Comparison of ENCODE assay signal across 8 mouse cellular contexts in the genomic region with DNA sequence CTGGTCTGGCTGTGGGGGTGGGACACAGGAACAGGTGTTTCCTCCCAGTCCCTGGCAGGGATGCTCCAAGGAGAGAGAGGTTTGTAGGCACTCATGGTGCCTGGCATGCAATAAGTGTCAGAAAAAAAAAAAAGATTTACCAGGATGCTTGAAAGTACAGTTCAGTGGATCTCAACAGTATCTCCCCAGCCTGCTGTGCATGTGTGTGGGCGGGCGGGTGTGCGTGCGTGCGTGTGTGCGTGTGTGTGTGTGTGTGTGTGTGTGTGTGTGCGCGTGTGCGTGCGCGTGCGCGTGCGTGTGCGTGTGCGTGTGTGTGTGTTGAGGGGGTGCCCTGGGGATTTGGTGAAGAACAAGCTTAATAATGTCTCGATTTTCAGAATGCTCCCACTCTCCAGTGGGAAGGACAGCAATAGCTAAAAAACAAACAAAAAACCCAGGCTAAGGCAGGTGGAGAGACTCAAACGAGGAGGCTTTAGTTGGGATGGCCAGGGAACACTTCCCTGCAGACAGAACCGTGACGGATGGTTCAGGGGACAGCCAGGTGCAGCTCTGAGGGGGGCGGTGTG. TPM values are rescaled to one million over a fixed set of nuclear protein-coding genes. Genes with fewer than 3 reads are reported as not detected.
DNase-seq lines count a peak whose midpoint lies in the region; ATAC-seq lines count a peak whose summit lies in the region.

No protein-coding gene starts in this region.

- peak overlapping the region; percentile 73 for H3K4me2 ChIP-seq in heart, embryonic 16.5 days (ENCODE audit: low read depth, low read length)
- H3K4me2 ChIP-seq in intestine, embryonic 16.5 days (ENCODE audit: low read depth, low read length): peak overlapping the region; percentile 73
- peak overlapping the region; percentile 57 for H3K4me2 ChIP-seq in neural tube, embryonic 15.5 days

- no peaks in the 10 kb centered on the region for H3K9me3 ChIP-seq in heart, embryonic 16.5 days (replicated peaks; ENCODE audit: control insufficient read depth, low read length)
- H3K9me3 ChIP-seq in intestine, embryonic 16.5 days (ENCODE audit: control insufficient read depth, low read length): no peaks in the 10 kb centered on the region
- no peaks in the 10 kb centered on the region for H3K9me3 ChIP-seq in neural tube, embryonic 15.5 days (replicated peaks)

- ATAC-seq in heart, embryonic 16.5 days (replicated peaks; ENCODE audit: extremely low read depth, insufficient read depth, low FRiP score): no peak
- ATAC-seq in CD4-positive, CD25-positive, alpha-beta regulatory T cell, adult 4 months: peak; percentile 27
- no peak for ATAC-seq in intestine, embryonic 16.5 days
- ATAC-seq in neural tube, embryonic 15.5 days (ENCODE audit: low FRiP score): 0 out of 2 replicates have a peak, but pooled peaks have one; percentile 28

- WGBS in heart, embryonic 16.5 days: 44% methylated on average over 21 of the region's 21 CpGs
- 47% methylated on average over 21 of the region's 21 CpGs for WGBS in intestine, embryonic 16.5 days
- 57% methylated on average over 21 of the region's 21 CpGs for WGBS in neural tube, embryonic 15.5 days

- no peaks in the 10 kb centered on the region for H3K36me3 ChIP-seq in heart, embryonic 16.5 days (ENCODE audit: control insufficient read depth, insufficient read depth)
- no peaks in the 10 kb centered on the region for H3K36me3 ChIP-seq in intestine, embryonic 16.5 days (ENCODE audit: control insufficient read depth, insufficient read depth, low read length)
- no peaks in the 10 kb centered on the region for H3K36me3 ChIP-seq in neural tube, embryonic 15.5 days

- H3K27ac ChIP-seq in heart, embryonic 16.5 days (ENCODE audit: low read length): no peak overlapping the region; the same call in 1 of the 2 replicates
- no peak overlapping the region for H3K27ac ChIP-seq in intestine, embryonic 16.5 days (ENCODE audit: low read length)
- H3K27ac ChIP-seq in neural tube, embryonic 15.5 days (replicated peaks): peak overlapping the region; percentile 73

- intact Hi-C loops in heart, postnatal 36 days (cut with DNase I): no loop called here

- peak overlapping the region; percentile 33 for H3K4me3 ChIP-seq in heart, embryonic 16.5 days (ENCODE audit: low read length)
- peak overlapping the region; percentile 36 for H3K4me3 ChIP-seq in intestine, embryonic 16.5 days (ENCODE audit: low read length)
- H3K4me3 ChIP-seq in neural tube, embryonic 15.5 days (replicated peaks): peak overlapping the region; percentile 23

- H3K4me1 ChIP-seq in heart, embryonic 16.5 days (ENCODE audit: control insufficient read depth, insufficient read depth, low read length): peaks cover 12% of the 10 kb centered on the region
- peaks cover 18% of the 10 kb centered on the region for H3K4me1 ChIP-seq in intestine, embryonic 16.5 days (ENCODE audit: control insufficient read depth, insufficient read depth, low read length)
- peaks cover 19% of the 10 kb centered on the region for H3K4me1 ChIP-seq in neural tube, embryonic 15.5 days

- H3K27me3 ChIP-seq in heart, embryonic 16.5 days (ENCODE audit: control insufficient read depth, insufficient read depth, low read length): no peaks in the 10 kb centered on the region
- no peaks in the 10 kb centered on the region for H3K27me3 ChIP-seq in intestine, embryonic 16.5 days (replicated peaks; ENCODE audit: control insufficient read depth, insufficient read depth, low read length)
- H3K27me3 ChIP-seq in neural tube, embryonic 15.5 days (replicated peaks): no peaks in the 10 kb centered on the region

- H3K9ac ChIP-seq in heart, embryonic 16.5 days (ENCODE audit: low read length): peak overlapping the region; percentile 22
- peak overlapping the region; percentile 64 for H3K9ac ChIP-seq in intestine, embryonic 16.5 days (ENCODE audit: low read depth, low read length)
- H3K9ac ChIP-seq in neural tube, embryonic 15.5 days (replicated peaks): peak overlapping the region; percentile 38

- DNase-seq in heart, postnatal 36 days: no peak
- DNase-seq in cerebellum, postnatal 36 days: peak; percentile 55 to 64
- no peak for DNase-seq in natural killer cell, adult 2 months (ENCODE audit: low spot score in 2 of 2)
- DNase-seq in adrenal gland, postnatal 25 days: no peak

RNA-seq across cellular contexts. Expression of a gene that starts 9.3 kb away (rescaled TPM):
- polyA plus RNA-seq in heart, embryonic 16.5 days (2015; fragmentation: Nextera tagmentation; extraction: Ambion mirVana): 29.0 and 31.9 TPM in 2 replicates
- total RNA-seq in heart, postnatal 36 days (2021): 10 to 100 TPM; 37.1 to 64.2 TPM
- 10 to 100 TPM; 16.6 to 32.8 TPM for polyA plus RNA-seq in CD4-positive, CD25-positive, alpha-beta regulatory T cell, adult 4 months (2017; shearing (Covaris generic))
- polyA plus RNA-seq in intestine, embryonic 16.5 days (2015; fragmentation: Nextera tagmentation; extraction: Ambion mirVana): 28.6 and 33.1 TPM in 2 replicates
- polyA plus RNA-seq in neural tube, embryonic 15.5 days (2015; fragmentation: Nextera tagmentation; extraction: Ambion mirVana): 80.8 and 91.6 TPM in 2 replicates
- total RNA-seq in adrenal gland, postnatal 25 days (2021): 35.7 and 57.7 TPM in 2 replicates

Comparison
In these comparisons a context has a peak if more than half of its experiments do, and no peak if none do; other contexts are left out.
1. ATAC-seq: peak in CD4-positive, CD25-positive, alpha-beta regulatory T cell, adult 4 months (single experiment) and neural tube, embryonic 15.5 days (single experiment); none in heart, embryonic 16.5 days (single experiment) and intestine, embryonic 16.5 days (single experiment).
2. DNase-seq: peak in cerebellum, postnatal 36 days (2 of 2); none in heart, postnatal 36 days (0 of 2), natural killer cell, adult 2 months (0 of 2) and adrenal gland, postnatal 25 days (single experiment).
3. Peak in every context shown above with its lines, with median percentiles within 50 percentile points of each other: H3K4me2 ChIP-seq, H3K4me3 ChIP-seq and H3K9ac ChIP-seq.